Mouse (Mus musculus) frontal cortex, postnatal 25 days (tissue): Measurements from ENCODE around the gene Il12rb1.

Experiments
- DNase-seq, 2 experiments: peaks; one replicate each; pipeline ENCODE4 v3.0.0; 2022; ENCODE audit warnings: low spot score in 2 of 2

The Il12rb1 gene

GRCm38 (mm10) chr8:70808239-70808638 is at the start of gene Il12rb1:
Gene Il12rb1, plus strand, starts transcription at chr8:70808449.
- DNase-seq, result no peak

GRCm38 (mm10) chr8:70758616-70759561 is 49.4 kb upstream of the Il12rb1 start:
- DNase-seq, result no peak

DNA sequence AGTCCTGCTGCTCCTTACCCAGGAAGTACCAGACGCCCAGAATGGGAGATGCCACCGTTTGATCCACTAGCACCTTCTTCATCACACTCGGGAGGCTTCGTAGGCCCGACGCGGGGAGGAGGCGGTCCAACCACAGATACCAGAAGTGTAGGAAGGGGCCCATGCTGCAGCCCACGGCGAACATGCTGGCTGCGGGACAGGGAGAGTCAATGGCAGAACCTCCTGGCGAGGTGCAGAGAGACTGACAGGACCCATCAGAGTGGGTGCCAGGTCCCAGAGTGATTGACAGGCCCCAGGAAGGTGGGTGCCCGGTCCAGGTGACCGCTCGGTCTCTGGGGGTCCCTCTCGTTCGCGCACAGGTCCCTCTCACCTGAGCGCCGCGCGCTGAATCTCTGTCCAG is 47.9 kb upstream of the Il12rb1 start:
- no peak for DNase-seq

GRCm38 (mm10) chr8:70760775-70761406 is 47.4 kb upstream of the Il12rb1 start, which contains the start of gene Mpv17l2:
Gene Mpv17l2, minus strand, starts transcription at chr8:70760946.
- peak; percentile 82 to 90 for DNase-seq

GRCm38 (mm10) chr8:70762118-70762517 is 46.1 kb upstream of the Il12rb1 start:
- DNase-seq, result no peak

DNA sequence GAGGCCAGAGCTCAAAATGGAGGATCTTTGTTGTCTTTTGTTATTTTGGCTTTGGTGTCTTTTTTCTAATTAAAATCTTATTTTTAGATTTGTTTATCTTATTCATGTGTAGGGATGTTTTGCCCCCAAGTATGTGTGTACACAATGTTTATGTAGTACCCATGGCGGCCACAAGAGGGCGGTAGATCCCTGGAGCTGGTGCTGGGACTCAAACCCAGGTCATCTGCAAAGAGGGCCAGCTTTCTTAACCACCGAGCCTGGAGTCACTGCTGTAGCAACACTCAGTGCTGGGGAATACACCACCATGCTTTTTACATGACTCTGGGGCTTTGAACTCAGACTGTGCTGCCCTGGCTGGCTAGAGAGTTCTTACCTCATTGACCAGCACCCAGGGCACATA is 44.9 kb upstream of the Il12rb1 start:
- peak in 1 of 2 experiments; percentile 60 for DNase-seq

GRCm38 (mm10) chr8:70764026-70764425 is 44.2 kb upstream of the Il12rb1 start:
- no peak for DNase-seq

GRCm38 (mm10) chr8:70764676-70765075 is 43.6 kb upstream of the Il12rb1 start:
- no peak for DNase-seq

DNA sequence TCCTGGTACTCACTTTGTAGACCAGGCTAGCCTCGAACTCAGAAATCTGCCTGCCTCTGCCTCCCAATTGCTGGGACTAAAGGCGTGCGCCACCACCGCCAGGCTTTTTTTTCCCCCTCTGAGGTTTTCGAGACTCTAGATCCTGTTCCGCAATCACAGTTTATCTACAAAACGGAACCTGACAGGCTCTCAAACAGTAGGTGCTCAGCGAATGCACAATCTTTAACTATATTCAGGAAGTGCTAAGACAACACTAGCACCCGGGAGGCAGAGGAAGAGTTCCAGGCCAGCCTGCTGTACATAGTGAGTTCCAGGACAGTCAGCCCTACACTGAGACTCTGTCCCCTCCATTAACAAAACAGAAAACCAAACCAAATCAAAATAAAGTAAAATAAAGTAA is 42.9 kb upstream of the Il12rb1 start:
- no peak for DNase-seq

- DNase-seq, result no peak
These were observed 42.2 kb upstream of the Il12rb1 start for GRCm38 (mm10) chr8:70765838-70766570.

DNA sequence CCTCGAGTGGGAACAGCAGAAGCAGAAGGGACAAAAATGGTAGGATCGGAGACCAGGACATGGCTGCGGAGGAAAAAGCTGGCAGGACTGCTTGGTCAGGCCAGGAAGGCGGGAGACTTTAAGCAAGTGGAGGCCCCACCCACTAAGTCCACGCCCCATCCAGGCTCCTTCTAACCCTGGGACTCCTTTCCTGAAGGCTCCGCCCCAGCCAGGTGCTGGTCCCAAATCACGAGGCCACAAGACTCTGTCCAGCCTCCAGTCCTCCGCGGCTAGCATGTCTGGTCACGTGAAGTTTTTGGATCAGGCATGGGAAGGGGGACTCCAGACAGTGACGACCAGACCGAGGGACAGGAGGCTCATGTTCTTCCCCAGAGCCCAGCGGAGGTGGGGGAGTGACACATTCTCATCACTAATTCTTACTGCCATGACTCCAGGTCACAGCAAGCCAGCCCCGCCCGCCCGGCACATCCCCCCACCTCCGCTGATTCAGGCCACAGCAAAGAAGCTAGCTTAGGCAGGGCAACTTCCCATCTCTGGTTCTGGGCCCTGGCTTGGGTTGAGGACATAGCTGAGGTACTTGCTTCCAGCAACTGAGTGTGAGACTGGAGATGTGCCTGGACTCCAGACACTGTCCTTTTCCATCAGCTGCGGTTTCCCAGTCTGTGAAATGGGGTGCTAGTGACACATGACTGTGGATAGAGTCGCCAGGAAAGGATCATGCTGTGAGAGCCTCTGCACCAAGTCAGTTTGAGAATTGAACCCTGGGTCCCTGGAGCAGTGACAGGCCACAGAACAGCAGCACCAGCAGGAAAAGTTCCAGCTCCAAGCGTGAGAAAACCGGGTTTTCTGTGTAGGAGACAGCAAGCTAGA is 41.4 kb upstream of the Il12rb1 start:
- no peak for DNase-seq

DNA sequence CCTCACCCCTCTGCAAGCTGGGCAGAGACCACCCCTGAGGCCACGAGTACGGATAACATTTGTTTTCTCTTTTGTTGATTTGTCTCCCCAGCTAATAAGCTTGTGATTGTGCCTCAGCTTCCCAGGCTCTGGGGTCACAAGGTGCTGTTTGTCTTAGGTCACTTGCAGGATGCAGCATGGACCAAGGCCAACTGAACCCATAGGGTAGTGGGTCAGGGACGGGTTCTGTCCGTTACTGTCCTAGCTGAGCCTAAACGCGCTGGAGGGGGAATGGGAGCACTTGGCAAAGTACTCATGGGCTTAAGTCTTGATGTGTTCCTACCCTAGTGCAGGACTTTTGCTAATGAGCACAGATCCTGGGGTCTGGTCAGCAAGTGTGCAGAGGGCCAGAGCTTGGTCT is 40.7 kb upstream of the Il12rb1 start:
- DNase-seq, result no peak

DNA sequence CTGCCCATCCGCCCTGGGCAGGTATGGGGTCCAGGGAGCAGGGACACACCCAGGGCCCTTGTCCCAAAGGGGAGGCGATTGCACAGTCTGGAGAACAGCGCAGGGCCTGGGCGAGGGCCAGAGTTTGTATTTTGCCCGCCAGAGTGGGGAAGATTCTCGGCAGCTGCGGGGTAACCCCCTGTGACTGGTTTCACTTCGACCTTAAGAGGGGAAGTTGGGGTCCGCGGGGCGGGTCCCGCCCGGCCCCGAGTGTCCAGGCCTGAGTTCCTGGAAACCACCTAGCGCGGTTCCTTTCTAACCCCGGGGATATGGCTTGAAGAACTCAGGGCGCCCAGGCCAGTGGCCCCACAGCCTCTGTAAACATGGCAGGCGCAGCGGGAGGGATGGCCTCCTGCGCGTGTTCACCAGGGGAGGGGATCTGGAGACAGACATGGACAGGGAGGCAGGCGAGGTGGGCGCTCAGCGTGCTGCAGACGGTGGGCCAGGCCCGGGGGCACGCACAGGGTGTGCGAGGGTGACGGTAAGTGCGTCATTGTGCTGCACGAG is 39.9 kb upstream of the Il12rb1 start:
- no peak for DNase-seq

GRCm38 (mm10) chr8:70768956-70769355 is 39.3 kb upstream of the Il12rb1 start:
- no peak for DNase-seq

GRCm38 (mm10) chr8:70769359-70769758 is 38.9 kb upstream of the Il12rb1 start:
- peak; percentile 90 to 95 for DNase-seq

DNA sequence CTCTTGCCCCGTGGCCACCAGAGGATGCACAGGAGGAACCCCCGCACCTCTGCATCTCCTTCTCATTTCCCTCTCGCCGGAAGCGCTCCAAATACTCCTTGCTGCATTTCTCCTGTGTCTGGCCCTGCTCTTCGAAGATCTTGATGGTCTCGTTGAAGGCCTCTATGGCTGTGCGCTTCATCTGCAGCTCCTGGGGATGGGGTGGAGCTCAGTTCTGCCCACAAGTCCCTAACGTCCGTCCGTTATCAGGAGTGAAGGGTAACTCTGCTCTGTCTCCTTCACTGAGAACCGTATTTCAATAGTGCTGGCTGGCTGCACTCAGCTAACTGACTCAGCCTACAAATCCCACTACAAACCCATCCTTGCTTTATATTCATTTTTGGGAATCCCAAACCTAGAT is 38.4 kb upstream of the Il12rb1 start:
- DNase-seq, result no peak

GRCm38 (mm10) chr8:70770748-70771147 is 37.5 kb upstream of the Il12rb1 start:
- no peak for DNase-seq

DNA sequence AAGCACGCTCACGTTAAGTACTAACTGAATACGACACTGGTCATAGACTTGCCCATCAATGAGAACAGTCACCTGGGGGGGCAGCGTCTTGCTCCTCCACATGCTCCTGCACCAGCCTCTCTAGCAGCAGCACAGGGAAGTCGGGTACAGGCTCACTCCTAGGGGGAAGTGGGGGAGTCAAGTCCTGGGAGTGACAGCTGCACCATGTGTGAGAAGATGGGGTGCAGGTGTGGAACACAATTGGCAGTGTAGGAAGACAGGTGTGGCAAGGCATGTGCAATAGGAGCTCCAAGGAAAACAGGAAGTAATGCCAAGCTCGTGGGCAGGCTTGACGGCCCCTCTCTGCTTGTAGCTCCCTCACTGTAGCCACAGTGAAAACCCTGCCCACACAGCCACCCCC is 37.0 kb upstream of the Il12rb1 start:
- no peak for DNase-seq

GRCm38 (mm10) chr8:70772075-70772474 is 36.2 kb upstream of the Il12rb1 start:
- DNase-seq, result no peak

DNA sequence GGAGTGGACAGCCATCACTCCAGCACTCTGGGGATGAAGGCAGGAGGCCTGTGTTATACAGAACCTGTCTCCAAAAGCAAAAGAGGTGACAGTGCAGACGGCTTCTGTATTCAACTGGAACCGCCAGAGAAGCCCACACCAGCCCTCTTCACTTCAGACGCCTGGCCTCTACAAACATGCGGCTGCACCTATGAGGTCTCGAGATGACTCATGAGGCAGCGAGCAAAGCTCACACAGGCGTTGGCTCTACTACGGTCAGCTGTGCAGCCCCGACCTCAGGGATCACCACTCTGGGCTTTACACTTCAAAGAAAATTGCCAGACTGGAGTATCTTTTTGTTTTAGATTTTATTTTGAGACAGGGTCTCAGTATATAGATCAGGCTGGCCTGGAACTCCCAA is 35.4 kb upstream of the Il12rb1 start:
- DNase-seq, result no peak

- DNase-seq, result no peak
These were observed 34.8 kb upstream of the Il12rb1 start for GRCm38 (mm10) chr8:70773410-70773809.
